Mouse (Mus musculus) hindbrain, postnatal 0 days (tissue): ENCODE measurements around the gene Gm3633. TPM values are rescaled to one million over a fixed set of nuclear protein-coding genes. Genes with fewer than 3 reads are reported as not detected.
"Not testable (repeated sequence)": the region's sequence is repeated elsewhere in the genome, so short reads cannot be mapped to it uniquely, and the experiment has no call there.

ENCODE experiments used
- ATAC-seq: fragments of 200-750 bp; cut with Nextera tagmentation; 2 replicates; pipeline ENCODE4 v1.8.0; 2017; ENCODE audit warnings: mild to moderate bottlenecking, moderate TSS enrichment, moderate library complexity
- DNase-seq: peaks from one replicate; pipeline ENCODE4 v3.0.0-alpha.2; 2015; ENCODE audit warnings: low spot score
- H3K27ac ChIP-seq: fragments of 300-500 bp; sonication (generic); 2 replicates; pipeline ENCODE4 v1.5.1; 2014; ENCODE audit warnings: mild to moderate bottlenecking
- H3K27me3 ChIP-seq: fragments of 300-500 bp; sonication (generic); 2 replicates; pipeline ENCODE4 v1.6.1; 2014; ENCODE audit warnings: low read length, mixed read lengths; ENCODE audit not compliant: insufficient read depth
- H3K36me3 ChIP-seq: fragments of 300-500 bp; sonication (generic); 2 replicates; pipeline ENCODE4 v1.6.1; 2014; ENCODE audit warnings: low read length, mixed read lengths; ENCODE audit not compliant: insufficient read depth
- H3K4me1 ChIP-seq: fragments of 300-500 bp; sonication (generic); 2 replicates; pipeline ENCODE4 v1.6.1; 2014; ENCODE audit warnings: antibody characterized with exemption, low read length, mixed read lengths; ENCODE audit not compliant: insufficient read depth
- H3K4me2 ChIP-seq: fragments of 300-500 bp; sonication (generic); 2 replicates; pipeline ENCODE4 v1.6.1; 2014; ENCODE audit warnings: low read depth, mild to moderate bottlenecking, low read length, moderate library complexity, mixed read lengths
- H3K4me3 ChIP-seq: fragments of 300-500 bp; sonication (generic); 2 replicates; pipeline ENCODE4 v1.5.1; 2014; ENCODE audit warnings: low read length
- H3K9ac ChIP-seq: fragments of 300-500 bp; sonication (generic); replicated peaks from 2 replicates; pipeline ENCODE4 v1.6.1; 2014; ENCODE audit warnings: mild to moderate bottlenecking, low read length, moderate library complexity, mixed read lengths
- H3K9me3 ChIP-seq: fragments of 300-500 bp; sonication (generic); 2 replicates; pipeline ENCODE4 v1.6.1; 2016; ENCODE audit warnings: low read length, mixed read lengths
- WGBS: fragments of 180-500 bp; shearing (Covaris S2); extraction: QIAGEN DNeasy Blood & Tissue Kit; methylation state at CpG from one replicate; pipeline ENCODE4 v1.1.7; 2014; 5-methylcytosine and 5-hydroxymethylcytosine counted together
- microRNA-seq, 2 experiments: library from miRNA; unstranded; fragments of <30 nt; microRNA quantifications; one replicate each; pipeline ENCODE4; 2016
- polyA plus RNA-seq: library from polyadenylated mRNA; unstranded; fragments of >200 nt; fragmentation: Nextera tagmentation; extraction: Ambion mirVana; gene quantifications from 2 replicates; pipeline ENCODE4 v1.2.1, GENCODE M21; 2015
- total RNA-seq: library from RNA; depleted of rRNA; stranded (reverse); fragments of >200 nt; gene quantifications from 2 replicates; pipeline ENCODE4 v1.2.3, GENCODE M21; 2014; rRNA removed

Gene Gm3633
- total RNA-seq = not detected in 2 replicates
- polyA plus RNA-seq = not detected in 2 replicates

DNA sequence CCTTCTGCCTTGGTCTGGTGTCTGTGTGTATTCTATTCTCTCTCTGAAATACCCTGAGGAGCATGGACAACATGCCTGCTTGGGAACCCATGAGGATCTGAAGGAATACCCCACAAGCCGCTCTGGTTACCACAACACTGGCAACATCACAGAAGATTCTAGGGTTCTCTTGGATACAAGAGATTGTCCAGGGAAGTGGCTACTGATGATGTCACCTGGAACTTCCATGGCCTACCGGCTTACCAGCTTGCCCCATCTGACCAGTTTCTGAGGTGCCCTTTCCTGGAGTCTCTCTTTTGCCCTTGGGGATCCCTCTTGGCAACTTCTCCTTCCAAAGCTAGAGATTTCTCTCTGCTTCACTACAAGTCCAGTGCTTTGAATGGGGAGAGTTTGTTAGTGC is at the start of gene Gm3633:
Gm3633 (minus strand) TSS at position 101 of the 400 bp plus-strand sequence.
- WGBS = no CpG with 5 or more reads among the region's 2 CpGs
- H3K27me3 ChIP-seq, H3K36me3 ChIP-seq, H3K4me2 ChIP-seq, H3K9ac ChIP-seq, H3K4me1 ChIP-seq, H3K4me3 ChIP-seq, H3K9me3 ChIP-seq, H3K27ac ChIP-seq, ATAC-seq, DNase-seq: not testable (repeated sequence)

DNA sequence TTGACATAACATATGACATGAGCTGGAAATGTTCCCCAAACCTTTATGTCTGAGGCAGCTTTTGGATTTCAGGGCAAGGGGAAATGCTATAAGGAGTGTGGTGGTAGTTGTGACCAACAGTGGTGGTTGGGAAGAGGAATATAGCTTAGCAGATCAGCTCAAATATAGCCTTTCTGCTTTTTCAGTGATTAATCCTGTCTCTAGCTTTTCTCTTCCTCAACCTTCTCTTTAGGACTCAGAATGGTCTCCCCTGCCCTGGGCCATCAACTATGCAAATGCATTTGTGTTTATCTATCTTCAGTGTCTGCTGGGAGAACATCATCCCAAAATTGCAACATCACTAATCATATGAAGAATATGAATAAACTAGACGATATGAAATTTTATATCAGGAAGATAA is 13.9 kb upstream of the Gm3633 start, which contains the start of gene Gm10378:
Gm10378 (plus strand) TSS at position 301 of the 400 bp plus-strand sequence.
- not testable (repeated sequence) for H3K27me3 ChIP-seq
- no CpG with 5 or more reads among the region's 1 CpGs for WGBS

DNA sequence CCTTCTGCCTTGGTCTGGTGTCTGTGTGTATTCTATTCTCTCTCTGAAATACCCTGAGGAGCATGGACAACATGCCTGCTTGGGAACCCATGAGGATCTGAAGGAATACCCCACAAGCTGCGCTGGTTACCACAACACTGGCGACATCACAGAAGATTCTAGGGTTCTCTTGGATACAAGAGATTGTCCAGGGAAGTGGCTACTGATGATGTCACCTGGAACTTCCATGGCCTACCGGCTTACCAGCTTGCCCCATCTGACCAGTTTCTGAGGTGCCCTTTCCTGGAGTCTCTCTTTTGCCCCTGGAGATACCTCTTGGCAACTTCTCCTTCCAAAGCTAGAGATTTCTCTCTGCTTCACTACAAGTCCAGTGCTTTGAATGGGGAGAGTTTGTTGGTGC is 41.9 kb downstream of the Gm3633 start, which contains the start of gene Gm17124:
Gm17124 (minus strand) TSS at position 101 of the 400 bp plus-strand sequence.
- not testable (repeated sequence) for H3K4me2 ChIP-seq, H3K4me1 ChIP-seq, H3K9ac ChIP-seq, H3K4me3 ChIP-seq, H3K36me3 ChIP-seq, H3K27me3 ChIP-seq, H3K9me3 ChIP-seq, H3K27ac ChIP-seq, ATAC-seq, DNase-seq
- WGBS = no CpG with 5 or more reads among the region's 3 CpGs

More for the DNA sequence above, 13.9 kb upstream of the Gm3633 start, which contains the start of gene Gm10378:
- not testable (repeated sequence) for H3K36me3 ChIP-seq, H3K9ac ChIP-seq, ATAC-seq, H3K4me2 ChIP-seq, H3K4me3 ChIP-seq, H3K27ac ChIP-seq, H3K9me3 ChIP-seq, DNase-seq, H3K4me1 ChIP-seq

Small RNAs within 50 kb of the gene (microRNA-seq; reads per million reads assigned to microRNA genes)
- gene Gm23620 (0 reads per million in 2 experiments), gene Gm25228 (0 reads per million in 2 experiments)

Other genes with a start within 250 kb of the Gm3633 start
- gene Gm8005, start 202.2 kb downstream of the Gm3633 start, total RNA-seq = not detected in 2 replicates
- gene Gm8005, start 202.2 kb downstream of the Gm3633 start, polyA plus RNA-seq = not detected in 2 replicates
- not detected in 2 replicates for gene Gm8011, start 178.0 kb downstream of the Gm3633 start, total RNA-seq
- not detected in 2 replicates for gene Gm8011, start 178.0 kb downstream of the Gm3633 start, polyA plus RNA-seq
- gene Gm8020, start 139.6 kb downstream of the Gm3633 start, total RNA-seq = not detected in 2 replicates
- not detected in 2 replicates for gene Gm8020, start 139.6 kb downstream of the Gm3633 start, polyA plus RNA-seq
- 0.21 TPM in 1 of 2 replicates, not detected in the other for gene Gm8024, start 117.6 kb downstream of the Gm3633 start, total RNA-seq
- gene Gm8024, start 117.6 kb downstream of the Gm3633 start, polyA plus RNA-seq = not detected in 2 replicates
- not detected in 2 replicates for gene Gm17124, start 42.0 kb downstream of the Gm3633 start, total RNA-seq
- not detected in 2 replicates for gene Gm17124, start 42.0 kb downstream of the Gm3633 start, polyA plus RNA-seq
- not detected in 2 replicates for gene Gm10378, start 14.0 kb upstream of the Gm3633 start, total RNA-seq
- not detected in 2 replicates for gene Gm10378, start 14.0 kb upstream of the Gm3633 start, polyA plus RNA-seq
- gene Gm3015, start 126.9 kb upstream of the Gm3633 start, total RNA-seq = not detected in 2 replicates
- not detected in 2 replicates for gene Gm3015, start 126.9 kb upstream of the Gm3633 start, polyA plus RNA-seq
- gene Gm10377, start 156.1 kb upstream of the Gm3633 start, total RNA-seq = not detected in 2 replicates
- not detected in 2 replicates for gene Gm10377, start 156.1 kb upstream of the Gm3633 start, polyA plus RNA-seq
- gene Gm21977, start 211.6 kb upstream of the Gm3633 start, total RNA-seq = not detected in 2 replicates
- not detected in 2 replicates for gene Gm21977, start 211.6 kb upstream of the Gm3633 start, polyA plus RNA-seq